Mouse (Mus musculus): Measurements from ENCODE around the gene AI593442. TPM values are rescaled to one million over a fixed set of nuclear protein-coding genes. Genes with fewer than 3 reads are reported as not detected.

The AI593442 gene
- not detected for total RNA-seq (2021)
- long read RNA-seq, experiment 1: 0 reads
- long read RNA-seq, experiment 2: 0 reads

- peak in 1 of 2 experiments; percentile 2 for DNase-seq
Measured at GRCm38 (mm10) chr9:52679362-52679947, at the start of gene AI593442. Gene AI593442 (minus strand): TSS chr9:52679780.

GRCm38 (mm10) chr9:52728806-52729205 lies 49.2 kb upstream of the AI593442 start:
- no peak for DNase-seq

- no peak for DNase-seq
Measured at GRCm38 (mm10) chr9:52722626-52723025, 43.0 kb upstream of the AI593442 start.

GRCm38 (mm10) chr9:52719562-52719961 lies 40.0 kb upstream of the AI593442 start:
- no peak for DNase-seq

GRCm38 (mm10) chr9:52680036-52680435 lies 456 bp upstream of the AI593442 start:
- DNase-seq: no peak

- DNase-seq: no peak
Measured at GRCm38 (mm10) chr9:52678839-52679215, 753 bp downstream of the AI593442 start.

- peak in 1 of 2 experiments; percentile 0 for DNase-seq
Measured at GRCm38 (mm10) chr9:52678179-52678838, 1.3 kb downstream of the AI593442 start.

GRCm38 (mm10) chr9:52676587-52676986 lies 3.0 kb downstream of the AI593442 start:
- DNase-seq: peak; percentile 35 to 52

GRCm38 (mm10) chr9:52675937-52676336 lies 3.6 kb downstream of the AI593442 start:
- no peak for DNase-seq

- DNase-seq: no peak
Measured at GRCm38 (mm10) chr9:52661422-52661821, 18.2 kb downstream of the AI593442 start.

GRCm38 (mm10) chr9:52650341-52650951 lies 29.1 kb downstream of the AI593442 start:
- no peak for DNase-seq

- no peak for DNase-seq
Measured at GRCm38 (mm10) chr9:52645312-52645711, 34.3 kb downstream of the AI593442 start.

GRCm38 (mm10) chr9:52644626-52645025 lies 35.0 kb downstream of the AI593442 start:
- no peak for DNase-seq

GRCm38 (mm10) chr9:52644156-52644555 lies 35.4 kb downstream of the AI593442 start:
- DNase-seq: no peak

GRCm38 (mm10) chr9:52635991-52636390 lies 43.6 kb downstream of the AI593442 start:
- DNase-seq: no peak

GRCm38 (mm10) chr9:52623926-52624325 lies 55.7 kb downstream of the AI593442 start:
- DNase-seq: no peak
